ENCODE assay signal across 21 mouse cellular contexts in the genomic region with DNA sequence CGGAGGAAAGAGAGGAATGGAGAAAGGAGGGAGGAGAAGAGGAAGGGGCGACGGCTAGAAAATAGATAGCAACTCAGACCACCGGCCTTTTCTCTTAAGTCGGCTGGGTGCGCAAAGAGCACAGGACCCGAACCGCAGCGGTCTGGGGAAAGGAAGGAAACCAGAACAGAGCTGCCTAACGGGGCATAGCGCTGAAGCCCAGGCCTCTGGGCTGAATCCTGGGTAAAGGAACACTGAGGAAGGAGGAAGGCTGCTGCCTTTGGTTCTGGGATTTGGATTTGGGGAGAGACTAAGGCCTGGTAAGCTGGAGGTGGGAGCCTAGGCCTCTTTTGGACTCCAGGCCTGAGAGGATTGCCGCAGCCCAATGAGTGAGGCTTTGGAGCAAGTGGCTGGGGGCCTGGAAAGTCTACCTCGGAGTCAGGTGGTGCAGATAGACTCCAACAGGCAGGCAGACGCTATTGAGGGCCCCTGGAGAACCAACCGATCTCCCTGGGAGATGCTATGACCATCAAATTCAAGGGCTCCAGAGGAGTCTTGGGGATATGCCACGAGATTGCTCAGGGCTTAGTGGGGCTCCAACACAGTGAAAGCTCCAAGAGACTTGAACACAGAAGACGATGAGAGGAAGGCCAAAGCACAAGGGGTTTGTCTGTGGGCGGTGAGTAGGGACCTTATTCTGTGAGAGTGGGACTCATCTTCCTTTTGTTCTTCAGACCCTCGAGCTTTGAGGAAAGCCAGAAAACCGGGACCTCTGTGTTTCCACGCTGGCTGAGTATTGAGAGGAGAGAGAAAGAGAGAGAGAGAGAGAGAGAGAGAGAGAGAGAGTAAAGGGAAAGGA. TPM values are rescaled to one million over a fixed set of nuclear protein-coding genes. Genes with fewer than 3 reads are reported as not detected.
A peak's percentile ranks its signal among the peaks of the same experiment; 100 is the strongest.
DNase-seq lines count a peak whose midpoint lies in the region; ATAC-seq and TF ChIP-seq lines count a peak whose summit lies in the region.
"Had no signal": no experiment of that assay in that cellular context is flagged by ENCODE, and none has a peak within 500 bp of the region (broad histone marks: within the 10 kb centered on the region; RNA-seq: fewer than 3 reads in every experiment).

No protein-coding gene starts in this region.

- peaks cover 8% of the 10 kb centered on the region; the same call in 1 of the 2 replicates for H3K4me1 ChIP-seq in kidney, postnatal 0 days (replicated peaks; ENCODE audit: insufficient read depth, low read length)
- peaks cover 17% of the 10 kb centered on the region for H3K4me1 ChIP-seq in embryonic facial prominence, embryonic 10.5 days
- peaks cover 12% of the 10 kb centered on the region for H3K4me1 ChIP-seq in neural tube, embryonic 13.5 days (replicated peaks)

- H3K27me3 ChIP-seq in kidney, postnatal 0 days (ENCODE audit: insufficient read depth, low read length) = peaks cover 5% of the 10 kb centered on the region; the same call in 1 of the 2 replicates
- peaks cover 100% of the 10 kb centered on the region for H3K27me3 ChIP-seq in embryonic facial prominence, embryonic 10.5 days (replicated peaks; ENCODE audit: low read depth, poor library complexity, severe bottlenecking)
- peaks cover 99% of the 10 kb centered on the region for H3K27me3 ChIP-seq in neural tube, embryonic 13.5 days

- peak overlapping the region; percentile 96 for H3K27ac ChIP-seq in kidney, postnatal 0 days
- H3K27ac ChIP-seq in embryonic facial prominence, embryonic 10.5 days (replicated peaks) = no peak overlapping the region
- peak overlapping the region; percentile 82 for H3K27ac ChIP-seq in neural tube, embryonic 13.5 days (replicated peaks)
- H3K27ac ChIP-seq: hindbrain, postnatal 0 days; midbrain, embryonic 13.5 days had no signal

- 6% methylated on average over 21 of the region's 21 CpGs for WGBS in kidney, postnatal 0 days
- WGBS in embryonic facial prominence, embryonic 10.5 days = 1% methylated on average over 21 of the region's 21 CpGs
- under 1% methylated on average over 21 of the region's 21 CpGs for WGBS in neural tube, embryonic 13.5 days

- H3K36me3 ChIP-seq in kidney, postnatal 0 days (ENCODE audit: insufficient read depth, low read length) = no peaks in the 10 kb centered on the region
- H3K36me3 ChIP-seq in embryonic facial prominence, embryonic 10.5 days (replicated peaks) = no peaks in the 10 kb centered on the region
- no peaks in the 10 kb centered on the region for H3K36me3 ChIP-seq in neural tube, embryonic 13.5 days
- H3K36me3 ChIP-seq: midbrain, embryonic 13.5 days had no signal

- no peak for ATAC-seq in kidney, postnatal 0 days (replicated peaks; ENCODE audit: low FRiP score, low read depth)
- no peak for ATAC-seq in neural tube, embryonic 13.5 days (ENCODE audit: low read depth)
- ATAC-seq: activated CD4-positive, CD25-positive, alpha-beta regulatory T cell, adult 4 months had no signal

- peak overlapping the region; percentile 98 for H3K9ac ChIP-seq in kidney, postnatal 0 days (ENCODE audit: low read depth, low read length)
- peak overlapping the region; percentile 75 for H3K9ac ChIP-seq in neural tube, embryonic 13.5 days
- H3K9ac ChIP-seq: forebrain, postnatal 0 days; midbrain, embryonic 13.5 days had no signal

- intact Hi-C loops in heart, postnatal 14 days (cut with DNase I) = no loop called here

- no peaks in the 10 kb centered on the region for H3K9me3 ChIP-seq in kidney, postnatal 0 days (replicated peaks; ENCODE audit: low read length)
- H3K9me3 ChIP-seq in embryonic facial prominence, embryonic 10.5 days = no peaks in the 10 kb centered on the region
- H3K9me3 ChIP-seq in neural tube, embryonic 13.5 days = no peaks in the 10 kb centered on the region
- H3K9me3 ChIP-seq: midbrain, embryonic 13.5 days had no signal

- H3K4me2 ChIP-seq in kidney, postnatal 0 days (ENCODE audit: low read length) = peak overlapping the region; percentile 76
- peak overlapping the region; percentile 44 for H3K4me2 ChIP-seq in neural tube, embryonic 13.5 days

- DNase-seq in kidney, postnatal 0 days (ENCODE audit: low spot score) = no peak
- DNase-seq in kidney, postnatal 36 days = no peak
- peak; percentile 43 for DNase-seq in embryonic facial prominence, embryonic 10.5 days (ENCODE audit: low spot score)
- DNase-seq in kidney, postnatal 14 days = peak; percentile 40
- no peak for DNase-seq in layer of hippocampus, adult 8-10 months (ENCODE audit: low spot score in 2 of 2)
- DNase-seq in heart, postnatal 14 days = no peak
- DNase-seq: adrenal gland, postnatal 36 days; cerebellum, adult 9-11 months; forebrain, postnatal 0 days; lung, adult 18-20 months; lung, postnatal 4 days; thymus, adult 18-20 months had no signal

- H3K4me3 ChIP-seq in kidney, postnatal 0 days (replicated peaks; ENCODE audit: low read depth, low read length) = peak overlapping the region; percentile 82
- H3K4me3 ChIP-seq in embryonic facial prominence, embryonic 10.5 days = no peak overlapping the region
- peak overlapping the region; percentile 42 for H3K4me3 ChIP-seq in neural tube, embryonic 13.5 days
- H3K4me3 ChIP-seq: erythroblast, embryonic 14.5 days; midbrain, embryonic 13.5 days had no signal

- no peak for TF ChIP-seq CTCF in kidney, postnatal 0 days (IDR thresholded peaks at IDR 0.05; ENCODE audit: low read depth)

RNA-seq across cellular contexts. Expression of gene Hoxd11, which starts 1.4 kb away (rescaled TPM):
- 19.7 and 23.8 TPM in 2 replicates for polyA plus RNA-seq in kidney, postnatal 0 days (2015; fragmentation: Nextera tagmentation; extraction: Ambion mirVana)
- polyA plus RNA-seq in embryonic facial prominence, embryonic 10.5 days (2016; fragmentation: Nextera tagmentation; extraction: Ambion mirVana) = not detected in 2 replicates
- 4.0 and 6.5 TPM in 2 replicates for polyA plus RNA-seq in neural tube, embryonic 13.5 days (2015; fragmentation: Nextera tagmentation; extraction: Ambion mirVana)
- total RNA-seq in layer of hippocampus, adult 8-10 months (2022) = not detected
- total RNA-seq in heart, postnatal 14 days (2021) = not detected
- total RNA-seq: adrenal gland, postnatal 36 days; forebrain, postnatal 0 days; gastrocnemius, adult 8-10 months; heart, postnatal 25 days; hindbrain, postnatal 0 days; layer of hippocampus, postnatal 10 days; left cerebral cortex, postnatal 14 days had no signal
- polyA plus RNA-seq: activated CD4-positive, CD25-positive, alpha-beta regulatory T cell, adult 4 months; erythroblast, embryonic 14.5 days; forebrain, postnatal 0 days; hindbrain, postnatal 0 days; midbrain, embryonic 13.5 days had no signal

RNA-seq across cellular contexts. Expression of gene Hoxd12, which starts 6.0 kb away (rescaled TPM):
- 2.6 and 2.8 TPM in 2 replicates for polyA plus RNA-seq in kidney, postnatal 0 days (2015; fragmentation: Nextera tagmentation; extraction: Ambion mirVana)
- not detected in 2 replicates for polyA plus RNA-seq in embryonic facial prominence, embryonic 10.5 days (2016; fragmentation: Nextera tagmentation; extraction: Ambion mirVana)
- 0.50 and 1.7 TPM in 2 replicates for polyA plus RNA-seq in neural tube, embryonic 13.5 days (2015; fragmentation: Nextera tagmentation; extraction: Ambion mirVana)
- not detected for total RNA-seq in layer of hippocampus, adult 8-10 months (2022)
- not detected for total RNA-seq in heart, postnatal 14 days (2021)
- total RNA-seq: adrenal gland, postnatal 36 days; forebrain, postnatal 0 days; gastrocnemius, adult 8-10 months; heart, postnatal 25 days; hindbrain, postnatal 0 days; layer of hippocampus, postnatal 10 days; left cerebral cortex, postnatal 14 days had no signal
- polyA plus RNA-seq: activated CD4-positive, CD25-positive, alpha-beta regulatory T cell, adult 4 months; erythroblast, embryonic 14.5 days; forebrain, postnatal 0 days; hindbrain, postnatal 0 days; midbrain, embryonic 13.5 days had no signal

RNA-seq across cellular contexts. Expression of gene Hoxd10, which starts 10.9 kb away (rescaled TPM):
- 44.6 and 45.5 TPM in 2 replicates for polyA plus RNA-seq in kidney, postnatal 0 days (2015; fragmentation: Nextera tagmentation; extraction: Ambion mirVana)
- not detected in 2 replicates for polyA plus RNA-seq in embryonic facial prominence, embryonic 10.5 days (2016; fragmentation: Nextera tagmentation; extraction: Ambion mirVana)
- polyA plus RNA-seq in neural tube, embryonic 13.5 days (2015; fragmentation: Nextera tagmentation; extraction: Ambion mirVana) = 87.2 and 132 TPM in 2 replicates
- total RNA-seq in layer of hippocampus, adult 8-10 months (2022) = not detected
- under 1 TPM in 1 of 2 experiments, not detected in 1; 0.14 TPM for total RNA-seq in heart, postnatal 14 days (2021)
- total RNA-seq: adrenal gland, postnatal 36 days; forebrain, postnatal 0 days; heart, postnatal 25 days; hindbrain, postnatal 0 days; layer of hippocampus, postnatal 10 days; left cerebral cortex, postnatal 14 days had no signal
- polyA plus RNA-seq: activated CD4-positive, CD25-positive, alpha-beta regulatory T cell, adult 4 months; erythroblast, embryonic 14.5 days; forebrain, postnatal 0 days; hindbrain, postnatal 0 days; midbrain, embryonic 13.5 days had no signal

RNA-seq across cellular contexts. Expression of gene Hoxd13, which starts 12.7 kb away (rescaled TPM):
- 0.10 TPM in 1 of 2 replicates, not detected in the other for polyA plus RNA-seq in kidney, postnatal 0 days (2015; fragmentation: Nextera tagmentation; extraction: Ambion mirVana)
- not detected in 2 replicates for polyA plus RNA-seq in embryonic facial prominence, embryonic 10.5 days (2016; fragmentation: Nextera tagmentation; extraction: Ambion mirVana)
- 0.10 and 0.19 TPM in 2 replicates for polyA plus RNA-seq in neural tube, embryonic 13.5 days (2015; fragmentation: Nextera tagmentation; extraction: Ambion mirVana)
- not detected for total RNA-seq in layer of hippocampus, adult 8-10 months (2022)
- not detected for total RNA-seq in heart, postnatal 14 days (2021)
- total RNA-seq: adrenal gland, postnatal 36 days; forebrain, postnatal 0 days; gastrocnemius, adult 8-10 months; heart, postnatal 25 days; layer of hippocampus, postnatal 10 days; left cerebral cortex, postnatal 14 days had no signal
- polyA plus RNA-seq: activated CD4-positive, CD25-positive, alpha-beta regulatory T cell, adult 4 months; erythroblast, embryonic 14.5 days; forebrain, postnatal 0 days; hindbrain, postnatal 0 days; midbrain, embryonic 13.5 days had no signal

RNA-seq across cellular contexts. Expression of gene Hoxd9, which starts 16.7 kb away (rescaled TPM):
- polyA plus RNA-seq in kidney, postnatal 0 days (2015; fragmentation: Nextera tagmentation; extraction: Ambion mirVana) = 57.8 and 67.0 TPM in 2 replicates
- polyA plus RNA-seq in embryonic facial prominence, embryonic 10.5 days (2016; fragmentation: Nextera tagmentation; extraction: Ambion mirVana) = not detected in 2 replicates
- 27.7 and 42.7 TPM in 2 replicates for polyA plus RNA-seq in neural tube, embryonic 13.5 days (2015; fragmentation: Nextera tagmentation; extraction: Ambion mirVana)
- not detected for total RNA-seq in layer of hippocampus, adult 8-10 months (2022)
- under 1 TPM; 0.12 to 0.24 TPM for total RNA-seq in heart, postnatal 14 days (2021)
- total RNA-seq: forebrain, postnatal 0 days; hindbrain, postnatal 0 days; layer of hippocampus, postnatal 10 days; left cerebral cortex, postnatal 14 days had no signal
- polyA plus RNA-seq: activated CD4-positive, CD25-positive, alpha-beta regulatory T cell, adult 4 months; erythroblast, embryonic 14.5 days; forebrain, postnatal 0 days; hindbrain, postnatal 0 days; midbrain, embryonic 13.5 days had no signal

Comparison
In these comparisons a context has a peak if more than half of its experiments do, and no peak if none do; other contexts are left out.
1. DNase-seq: peak in embryonic facial prominence, embryonic 10.5 days (single experiment) and kidney, postnatal 14 days (single experiment); none in kidney, postnatal 0 days (single experiment), kidney, postnatal 36 days (0 of 2), layer of hippocampus, adult 8-10 months (0 of 2) and heart, postnatal 14 days (0 of 2).
2. RNA of gene Hoxd10, which starts 10.9 kb away (polyA plus RNA-seq): 87.2 to 132 TPM in neural tube, embryonic 13.5 days and 44.6 to 45.5 TPM in kidney, postnatal 0 days; not detected in embryonic facial prominence, embryonic 10.5 days; every median in the first group is over 10 times any median in the second.